Mouse (Mus musculus): ENCODE measurements around the gene Comt. TPM values are rescaled to one million over a fixed set of nuclear protein-coding genes. Genes with fewer than 3 reads are reported as not detected.

The Comt gene
- total RNA-seq, 2 experiments from 2014 or later: 71.8 to 81.3 TPM

- DNase-seq (ENCODE audit: extremely low spot score in 1 of 2, low spot score in 1 of 2): no peak
These were observed 13.4 kb downstream of the Comt start for GRCm38 (mm10) chr16:18413032-18413816.

- no peak for DNase-seq (ENCODE audit: extremely low spot score in 1 of 2, low spot score in 1 of 2)
These were observed 14.7 kb downstream of the Comt start for GRCm38 (mm10) chr16:18411802-18412476.

GRCm38 (mm10) chr16:18411026-18411649, 15.5 kb downstream of the Comt start:
- DNase-seq (ENCODE audit: extremely low spot score in 1 of 2, low spot score in 1 of 2): no peak

- no peak for DNase-seq (ENCODE audit: extremely low spot score in 1 of 2, low spot score in 1 of 2)
These were observed 16.2 kb downstream of the Comt start for GRCm38 (mm10) chr16:18410418-18410817.

- DNase-seq (ENCODE audit: extremely low spot score in 1 of 2, low spot score in 1 of 2): no peak
These were observed 16.9 kb downstream of the Comt start for GRCm38 (mm10) chr16:18409776-18410175.

- DNase-seq (ENCODE audit: extremely low spot score in 1 of 2, low spot score in 1 of 2): no peak
These were observed 18.7 kb downstream of the Comt start for GRCm38 (mm10) chr16:18407912-18408311.

GRCm38 (mm10) chr16:18406293-18406692, 20.4 kb downstream of the Comt start:
- DNase-seq (ENCODE audit: extremely low spot score in 1 of 2, low spot score in 1 of 2): peak in 1 of 2 experiments; percentile 67

- no peak for DNase-seq (ENCODE audit: extremely low spot score in 1 of 2, low spot score in 1 of 2)
These were observed 20.8 kb downstream of the Comt start for GRCm38 (mm10) chr16:18405876-18406275.

GRCm38 (mm10) chr16:18405091-18405854, 21.4 kb downstream of the Comt start:
- DNase-seq (ENCODE audit: extremely low spot score in 1 of 2, low spot score in 1 of 2): no peak

GRCm38 (mm10) chr16:18403285-18403684, 23.4 kb downstream of the Comt start:
- no peak for DNase-seq (ENCODE audit: extremely low spot score in 1 of 2, low spot score in 1 of 2)

- no peak for DNase-seq (ENCODE audit: extremely low spot score in 1 of 2, low spot score in 1 of 2)
These were observed 26.0 kb downstream of the Comt start for GRCm38 (mm10) chr16:18400472-18401216.

GRCm38 (mm10) chr16:18400028-18400427, 26.6 kb downstream of the Comt start:
- DNase-seq (ENCODE audit: extremely low spot score in 1 of 2, low spot score in 1 of 2): no peak

GRCm38 (mm10) chr16:18396791-18397621, 29.6 kb downstream of the Comt start:
- DNase-seq (ENCODE audit: extremely low spot score in 1 of 2, low spot score in 1 of 2): no peak

- no peak for DNase-seq (ENCODE audit: extremely low spot score in 1 of 2, low spot score in 1 of 2)
These were observed 30.5 kb downstream of the Comt start for GRCm38 (mm10) chr16:18396201-18396600.

- DNase-seq (ENCODE audit: extremely low spot score in 1 of 2, low spot score in 1 of 2): no peak
These were observed 31.0 kb downstream of the Comt start for GRCm38 (mm10) chr16:18395620-18396036.

- no peak for DNase-seq (ENCODE audit: extremely low spot score in 1 of 2, low spot score in 1 of 2)
These were observed 31.7 kb downstream of the Comt start for GRCm38 (mm10) chr16:18394777-18395619.

GRCm38 (mm10) chr16:18394056-18394455, 32.6 kb downstream of the Comt start:
- no peak for DNase-seq (ENCODE audit: extremely low spot score in 1 of 2, low spot score in 1 of 2)

- no peak for DNase-seq (ENCODE audit: extremely low spot score in 1 of 2, low spot score in 1 of 2)
These were observed 33.1 kb downstream of the Comt start for GRCm38 (mm10) chr16:18393595-18393994.

All from layer of hippocampus, postnatal 25 days (tissue).